Mouse (Mus musculus): Measurements from ENCODE around the gene Rph3al. TPM values are rescaled to one million over a fixed set of nuclear protein-coding genes. Genes with fewer than 3 reads are reported as not detected.

Rph3al gene
- polyA plus RNA-seq, 1 experiment from 2014 or later, result 0.84 TPM

- H3K27me3 ChIP-seq, result no peaks in the 10 kb centered on the region
- H3K9ac ChIP-seq (replicated peaks), result no peak overlapping the region
- ATAC-seq (ENCODE audit: low FRiP score, low read depth), result no peak
- H3K4me1 ChIP-seq, result peaks cover 26% of the 10 kb centered on the region
- H3K27ac ChIP-seq (replicated peaks), result peak overlapping the region; percentile 39; the same call in 1 of the 2 replicates
- H3K9me3 ChIP-seq, result no peaks in the 10 kb centered on the region
- no peak overlapping the region for H3K4me3 ChIP-seq
- H3K4me2 ChIP-seq (replicated peaks), result no peak overlapping the region
- WGBS, result 68% methylated on average over 5 of the region's 5 CpGs
- no peaks in the 10 kb centered on the region for H3K36me3 ChIP-seq
Measured at GRCm38 (mm10) chr11:75870386-75870785, 67.8 kb downstream of the Rph3al start.

GRCm38 (mm10) chr11:75869898-75870297 is 68.3 kb downstream of the Rph3al start:
- H3K27ac ChIP-seq (replicated peaks), result peak overlapping the region; percentile 43; the same call in 1 of the 2 replicates
- no peak overlapping the region for H3K9ac ChIP-seq (replicated peaks)
- 71% methylated on average over 5 of the region's 5 CpGs for WGBS
- H3K4me2 ChIP-seq (replicated peaks), result no peak overlapping the region
- no peak for ATAC-seq (ENCODE audit: low FRiP score, low read depth)
- H3K36me3 ChIP-seq, result no peaks in the 10 kb centered on the region
- peaks cover 31% of the 10 kb centered on the region for H3K4me1 ChIP-seq
- H3K9me3 ChIP-seq, result no peaks in the 10 kb centered on the region
- H3K27me3 ChIP-seq, result no peaks in the 10 kb centered on the region
- no peak overlapping the region for H3K4me3 ChIP-seq

GRCm38 (mm10) chr11:75866861-75867260 is 71.4 kb downstream of the Rph3al start:
- Histone ChIP-seq H3K27me3 (no peaks in the 10 kb centered on the region), H3K4me1 (peaks cover 35% of the 10 kb centered on the region), H3K27ac (replicated peaks) (no peak overlapping the region), H3K4me3 (no peak overlapping the region), H3K36me3 (no peaks in the 10 kb centered on the region), H3K9me3 (no peaks in the 10 kb centered on the region), H3K4me2 (replicated peaks) (no peak overlapping the region), H3K9ac (replicated peaks) (no peak overlapping the region)
- no peak for ATAC-seq (ENCODE audit: low FRiP score, low read depth)
- WGBS, result 71% methylated on average over 4 of the region's 4 CpGs

- peak overlapping the region; percentile 58; the same call in 1 of the 2 replicates for H3K27ac ChIP-seq (replicated peaks)
- 47% methylated on average over 9 of the region's 9 CpGs for WGBS
- H3K4me1 ChIP-seq, result peaks cover 37% of the 10 kb centered on the region
- no peaks in the 10 kb centered on the region for H3K27me3 ChIP-seq
- no peak overlapping the region for H3K4me3 ChIP-seq
- no peaks in the 10 kb centered on the region for H3K9me3 ChIP-seq
- no peak for ATAC-seq (ENCODE audit: low FRiP score, low read depth)
- H3K36me3 ChIP-seq, result no peaks in the 10 kb centered on the region
- no peak overlapping the region for H3K4me2 ChIP-seq (replicated peaks)
- H3K9ac ChIP-seq (replicated peaks), result no peak overlapping the region
Measured at GRCm38 (mm10) chr11:75865859-75866258, 72.4 kb downstream of the Rph3al start.

- Histone ChIP-seq H3K27ac (replicated peaks) (peak overlapping the region; percentile 58; the same call in 1 of the 2 replicates), H3K9me3 (no peaks in the 10 kb centered on the region), H3K36me3 (no peaks in the 10 kb centered on the region), H3K4me1 (peaks cover 35% of the 10 kb centered on the region), H3K4me2 (replicated peaks) (no peak overlapping the region), H3K27me3 (no peaks in the 10 kb centered on the region), H3K9ac (replicated peaks) (no peak overlapping the region), H3K4me3 (no peak overlapping the region)
- WGBS, result 46% methylated on average over 7 of the region's 7 CpGs
- no peak for ATAC-seq (ENCODE audit: low FRiP score, low read depth)
Measured at GRCm38 (mm10) chr11:75865253-75865619, 73.0 kb downstream of the Rph3al start.

- H3K9ac ChIP-seq (replicated peaks), result no peak overlapping the region
- H3K4me1 ChIP-seq, result peaks cover 30% of the 10 kb centered on the region
- no peaks in the 10 kb centered on the region for H3K27me3 ChIP-seq
- ATAC-seq (ENCODE audit: low FRiP score, low read depth), result no peak
- no peaks in the 10 kb centered on the region for H3K9me3 ChIP-seq
- H3K36me3 ChIP-seq, result no peaks in the 10 kb centered on the region
- no peak overlapping the region for H3K4me2 ChIP-seq (replicated peaks)
- 31% methylated on average over 4 of the region's 4 CpGs for WGBS
- no peak overlapping the region for H3K4me3 ChIP-seq
- peak overlapping the region; percentile 58; the same call in 1 of the 2 replicates for H3K27ac ChIP-seq (replicated peaks)
Measured at GRCm38 (mm10) chr11:75864529-75865252, 73.5 kb downstream of the Rph3al start.

- Histone ChIP-seq H3K4me2 (replicated peaks) (no peak overlapping the region), H3K9me3 (no peaks in the 10 kb centered on the region), H3K4me1 (peaks cover 38% of the 10 kb centered on the region), H3K9ac (replicated peaks) (no peak overlapping the region), H3K36me3 (no peaks in the 10 kb centered on the region), H3K4me3 (no peak overlapping the region), H3K27ac (replicated peaks) (no peak overlapping the region), H3K27me3 (no peaks in the 10 kb centered on the region)
- WGBS, result 94% methylated on average over 4 of the region's 4 CpGs
- no peak for ATAC-seq (ENCODE audit: low FRiP score, low read depth)
Measured at GRCm38 (mm10) chr11:75862466-75862865, 75.8 kb downstream of the Rph3al start.

GRCm38 (mm10) chr11:75861653-75862052 is 76.6 kb downstream of the Rph3al start:
- no peaks in the 10 kb centered on the region for H3K27me3 ChIP-seq
- no peak overlapping the region for H3K4me2 ChIP-seq (replicated peaks)
- H3K9ac ChIP-seq (replicated peaks), result no peak overlapping the region
- ATAC-seq (ENCODE audit: low FRiP score, low read depth), result no peak
- H3K4me3 ChIP-seq, result no peak overlapping the region
- no peaks in the 10 kb centered on the region for H3K9me3 ChIP-seq
- H3K27ac ChIP-seq (replicated peaks), result 0 out of 2 replicates have a peak overlapping the region, but pooled peaks have one; percentile 10
- peaks cover 38% of the 10 kb centered on the region for H3K4me1 ChIP-seq
- WGBS, result 57% methylated on average over 4 of the region's 4 CpGs
- H3K36me3 ChIP-seq, result no peaks in the 10 kb centered on the region

GRCm38 (mm10) chr11:75861213-75861612 is 77.0 kb downstream of the Rph3al start:
- no peaks in the 10 kb centered on the region for H3K36me3 ChIP-seq
- peaks cover 36% of the 10 kb centered on the region for H3K4me1 ChIP-seq
- no peak overlapping the region for H3K4me2 ChIP-seq (replicated peaks)
- H3K27me3 ChIP-seq, result no peaks in the 10 kb centered on the region
- no peak overlapping the region for H3K9ac ChIP-seq (replicated peaks)
- no peak overlapping the region for H3K4me3 ChIP-seq
- H3K27ac ChIP-seq (replicated peaks), result 0 out of 2 replicates have a peak overlapping the region, but pooled peaks have one; percentile 10
- ATAC-seq (ENCODE audit: low FRiP score, low read depth), result no peak
- WGBS, result 70% methylated on average over 14 of the region's 14 CpGs
- H3K9me3 ChIP-seq, result no peaks in the 10 kb centered on the region

GRCm38 (mm10) chr11:75859460-75859859 is 78.8 kb downstream of the Rph3al start:
- H3K9ac ChIP-seq (replicated peaks), result no peak overlapping the region
- H3K9me3 ChIP-seq, result no peaks in the 10 kb centered on the region
- no peak overlapping the region for H3K4me2 ChIP-seq (replicated peaks)
- H3K4me3 ChIP-seq, result no peak overlapping the region
- H3K36me3 ChIP-seq, result no peaks in the 10 kb centered on the region
- 0 out of 2 replicates have a peak overlapping the region, but pooled peaks have one; percentile 47 for H3K27ac ChIP-seq (replicated peaks)
- peaks cover 19% of the 10 kb centered on the region for H3K4me1 ChIP-seq
- no peak for ATAC-seq (ENCODE audit: low FRiP score, low read depth)
- WGBS, result 54% methylated on average over 8 of the region's 8 CpGs
- no peaks in the 10 kb centered on the region for H3K27me3 ChIP-seq

- H3K9me3 ChIP-seq, result no peaks in the 10 kb centered on the region
- 68% methylated on average over 2 of the region's 2 CpGs for WGBS
- no peak overlapping the region for H3K4me2 ChIP-seq (replicated peaks)
- ATAC-seq (ENCODE audit: low FRiP score, low read depth), result no peak
- H3K4me3 ChIP-seq, result no peak overlapping the region
- peaks cover 18% of the 10 kb centered on the region for H3K4me1 ChIP-seq
- 0 out of 2 replicates have a peak overlapping the region, but pooled peaks have one; percentile 47 for H3K27ac ChIP-seq (replicated peaks)
- no peaks in the 10 kb centered on the region for H3K27me3 ChIP-seq
- no peak overlapping the region for H3K9ac ChIP-seq (replicated peaks)
- H3K36me3 ChIP-seq, result no peaks in the 10 kb centered on the region
Measured at GRCm38 (mm10) chr11:75858975-75859374, 79.3 kb downstream of the Rph3al start.

- Histone ChIP-seq H3K27me3 (no peaks in the 10 kb centered on the region), H3K9ac (replicated peaks) (no peak overlapping the region), H3K27ac (replicated peaks) (no peak overlapping the region), H3K9me3 (no peaks in the 10 kb centered on the region), H3K4me1 (peaks cover 22% of the 10 kb centered on the region), H3K4me2 (replicated peaks) (no peak overlapping the region), H3K4me3 (no peak overlapping the region), H3K36me3 (no peaks in the 10 kb centered on the region)
- no peak for ATAC-seq (ENCODE audit: low FRiP score, low read depth)
- 78% methylated on average over 3 of the region's 3 CpGs for WGBS
Measured at GRCm38 (mm10) chr11:75857781-75858180, 80.4 kb downstream of the Rph3al start.
